Mouse (Mus musculus) lung, embryonic 16.5 days (tissue): ENCODE data around the gene Emg1. TPM values are rescaled to one million over a fixed set of nuclear protein-coding genes. Genes with fewer than 3 reads are reported as not detected.

Experiments used
- ATAC-seq: fragments of 200-750 bp; cut with Nextera tagmentation; 2 replicates; pipeline ENCODE4 v1.8.0; 2017; ENCODE audit warnings: low read depth, mild to moderate bottlenecking, moderate library complexity
- H3K27ac ChIP-seq: fragments of 300-500 bp; sonication (generic); 2 replicates; pipeline ENCODE4 v1.5.1; 2014; ENCODE audit warnings: mild to moderate bottlenecking, control low read depth, low read length
- H3K27me3 ChIP-seq: fragments of 300-500 bp; sonication (generic); 2 replicates; pipeline ENCODE4 v1.6.1; 2014; ENCODE audit warnings: low read depth, low read length, mixed read lengths; ENCODE audit not compliant: control insufficient read depth, insufficient read depth
- H3K36me3 ChIP-seq: fragments of 300-500 bp; sonication (generic); 2 replicates; pipeline ENCODE4 v1.6.1; 2014; ENCODE audit warnings: low read length; ENCODE audit not compliant: control insufficient read depth, insufficient read depth
- H3K4me1 ChIP-seq: fragments of 300-500 bp; sonication (generic); replicated peaks from 2 replicates; pipeline ENCODE4 v1.6.1; 2014; ENCODE audit warnings: low read length, mixed read lengths; ENCODE audit not compliant: control insufficient read depth, insufficient read depth
- H3K4me2 ChIP-seq: fragments of 300-500 bp; sonication (generic); 2 replicates; pipeline ENCODE4 v1.6.1; 2014; ENCODE audit warnings: low read depth, low read length, control low read depth
- H3K4me3 ChIP-seq: fragments of 300-500 bp; sonication (generic); 2 replicates; pipeline ENCODE4 v1.5.1; 2014; ENCODE audit warnings: mild to moderate bottlenecking, low read length, control low read depth
- H3K9ac ChIP-seq: fragments of 300-500 bp; sonication (generic); 2 replicates; pipeline ENCODE4 v1.6.1; 2014; ENCODE audit warnings: low read length, control low read depth
- H3K9me3 ChIP-seq: fragments of 300-500 bp; sonication (generic); 2 replicates; pipeline ENCODE4 v1.6.1; 2016; ENCODE audit warnings: low read length; ENCODE audit not compliant: control insufficient read depth
- WGBS: fragments of 180-500 bp; shearing (Covaris S2); extraction: QIAGEN DNeasy Blood & Tissue Kit; methylation state at CpG from one replicate; pipeline ENCODE4 v1.1.7; 2014; 5-methylcytosine and 5-hydroxymethylcytosine counted together
- polyA plus RNA-seq: library from polyadenylated mRNA; unstranded; fragments of >200 nt; fragmentation: Nextera tagmentation; extraction: Ambion mirVana; gene quantifications from 2 replicates; pipeline ENCODE4 v1.2.1, GENCODE M21; 2015

The Emg1 gene
- polyA plus RNA-seq, 1 experiment from 2014 or later = 192 TPM

DNA sequence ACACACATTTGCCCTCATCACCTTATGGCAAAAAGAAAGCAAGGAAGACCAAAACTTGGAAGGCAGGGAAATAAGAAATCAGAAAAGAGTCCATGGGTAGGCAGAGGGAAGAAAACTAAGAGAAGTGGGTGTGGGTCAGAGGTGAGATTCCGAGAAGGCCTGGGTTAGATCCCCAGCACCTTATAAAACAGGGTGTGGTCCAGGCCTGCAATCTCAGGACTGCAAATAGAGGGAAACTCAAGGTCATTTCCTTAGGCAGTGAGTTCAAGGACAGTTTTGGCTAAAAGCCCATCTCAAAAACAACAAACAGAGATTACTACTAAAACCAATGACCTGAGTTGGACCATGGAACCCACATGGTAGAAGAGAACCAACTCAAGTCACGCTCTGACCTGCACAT lies 41.9 kb upstream of the Emg1 start:
- Histone ChIP-seq H3K4me3 (no peak overlapping the region), H3K27me3 (no peaks in the 10 kb centered on the region), H3K36me3 (peaks cover 4% of the 10 kb centered on the region; the same call in 1 of the 2 replicates), H3K9me3 (no peaks in the 10 kb centered on the region), H3K4me1 (peaks cover 35% of the 10 kb centered on the region), H3K27ac (no peak overlapping the region), H3K4me2 (no peak overlapping the region), H3K9ac (no peak overlapping the region)
- 66% methylated on average over 2 of the region's 2 CpGs for WGBS
- no peak for ATAC-seq

DNA sequence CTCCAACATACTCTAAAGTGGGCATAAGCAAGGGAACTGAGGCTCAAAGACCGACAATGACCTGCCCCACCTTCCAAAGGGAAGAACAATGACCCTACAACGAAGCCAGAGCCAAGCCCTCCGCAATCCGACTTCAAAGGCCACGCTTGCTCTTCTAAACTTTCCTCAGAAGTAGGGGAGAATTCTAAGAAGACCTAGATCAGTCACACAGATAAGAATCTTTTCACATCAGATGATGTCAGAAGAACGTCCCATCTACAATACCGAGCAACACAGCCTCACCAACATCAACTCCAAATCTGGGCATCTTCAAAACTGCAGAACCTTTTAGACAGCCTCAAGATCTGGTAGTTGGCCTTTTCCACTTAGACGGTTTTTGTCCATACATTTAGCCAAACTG lies 38.4 kb upstream of the Emg1 start:
- H3K27ac ChIP-seq = no peak overlapping the region
- H3K9ac ChIP-seq = no peak overlapping the region
- no peak overlapping the region for H3K4me3 ChIP-seq
- no peaks in the 10 kb centered on the region for H3K27me3 ChIP-seq
- no peaks in the 10 kb centered on the region for H3K9me3 ChIP-seq
- peaks cover 14% of the 10 kb centered on the region for H3K36me3 ChIP-seq
- ATAC-seq = no peak
- whole genome bisulfite sequencing = 74% methylated on average over 8 of the region's 8 CpGs
- H3K4me1 ChIP-seq = peaks cover 28% of the 10 kb centered on the region
- H3K4me2 ChIP-seq = no peak overlapping the region

DNA sequence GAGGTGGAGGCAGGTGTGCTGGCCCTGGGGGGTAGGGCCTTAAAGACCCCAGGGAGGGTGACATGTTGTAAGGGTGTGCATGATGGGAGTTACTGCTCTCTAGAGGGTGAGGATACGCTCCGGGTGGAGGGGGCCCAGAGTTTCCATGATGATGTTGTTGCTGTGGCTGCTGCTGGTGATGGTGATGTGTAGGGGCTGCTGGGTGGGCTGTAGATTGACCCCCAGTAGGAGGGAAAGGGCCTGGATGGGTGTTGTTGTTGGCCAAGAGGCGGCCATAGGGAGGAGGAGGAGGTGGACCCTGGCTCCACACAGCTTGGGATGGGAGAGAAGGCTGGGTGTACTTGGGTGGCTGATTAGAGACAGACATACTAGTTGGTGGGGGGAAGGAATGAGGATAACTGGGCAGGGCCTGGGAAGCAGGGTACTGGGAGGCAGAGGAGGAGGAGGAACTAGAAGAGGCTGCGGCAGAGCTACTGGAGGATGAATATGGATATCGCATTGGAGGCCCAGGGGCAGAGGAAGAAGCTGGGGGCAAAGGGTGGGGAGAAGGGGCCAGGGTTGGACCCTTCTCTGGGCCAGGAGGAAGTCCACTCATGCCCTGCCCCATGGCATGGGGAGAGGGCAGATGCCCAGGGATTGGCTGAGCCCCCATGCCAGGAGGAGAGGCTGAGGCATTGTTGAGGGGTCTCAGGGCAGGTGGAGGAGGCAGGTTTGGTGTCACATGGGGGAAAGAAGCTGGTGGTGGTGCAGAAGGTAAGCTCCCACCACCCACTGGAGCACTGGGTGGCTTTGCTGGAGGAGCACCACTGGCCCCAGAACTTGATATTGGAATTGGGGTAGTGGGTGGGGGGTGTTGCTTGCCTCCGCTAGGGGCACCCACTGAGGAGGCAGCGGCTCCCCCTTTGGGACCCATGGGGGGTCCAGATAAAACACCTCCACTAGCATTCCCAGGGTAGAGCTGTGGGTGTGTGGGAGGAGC lies 35.0 kb upstream of the Emg1 start:
- Histone ChIP-seq H3K4me2 (peak overlapping the region; percentile 97; the same call in 1 of the 2 replicates), H3K4me3 (no peak overlapping the region; the same call in 1 of the 2 replicates), H3K27ac (no peak overlapping the region), H3K9me3 (no peaks in the 10 kb centered on the region), H3K9ac (no peak overlapping the region; the same call in 1 of the 2 replicates), H3K4me1 (peaks cover 17% of the 10 kb centered on the region), H3K36me3 (peaks cover 32% of the 10 kb centered on the region), H3K27me3 (no peaks in the 10 kb centered on the region)
- WGBS = 83% methylated on average over 7 of the region's 7 CpGs
- ATAC-seq = no peak

DNA sequence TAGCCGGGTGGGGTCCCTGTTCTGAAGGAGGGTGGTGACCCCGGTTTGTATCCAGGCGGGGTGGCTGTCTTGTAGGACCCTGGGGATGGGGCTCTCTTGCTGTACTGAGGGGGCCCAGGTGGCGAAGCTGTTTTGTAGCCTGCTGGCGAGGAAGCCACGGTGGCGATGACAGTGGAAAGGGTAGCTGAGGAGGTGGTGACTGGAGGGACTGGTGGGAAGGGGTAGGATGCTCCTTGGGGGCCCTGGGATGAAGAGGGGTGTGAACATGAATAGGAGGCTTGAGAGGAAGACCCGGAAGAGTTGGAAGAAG lies 34.3 kb upstream of the Emg1 start:
- Histone ChIP-seq H3K9ac (peak overlapping the region; percentile 84), H3K4me2 (peak overlapping the region; percentile 97), H3K27ac (peak overlapping the region; percentile 81), H3K4me1 (peaks cover 23% of the 10 kb centered on the region), H3K27me3 (no peaks in the 10 kb centered on the region), H3K9me3 (no peaks in the 10 kb centered on the region), H3K36me3 (peaks cover 32% of the 10 kb centered on the region), H3K4me3 (peak overlapping the region; percentile 58)
- ATAC-seq = peak; percentile 4; the same call in 1 of the 2 replicates
- WGBS = 25% methylated on average over 8 of the region's 8 CpGs

DNA sequence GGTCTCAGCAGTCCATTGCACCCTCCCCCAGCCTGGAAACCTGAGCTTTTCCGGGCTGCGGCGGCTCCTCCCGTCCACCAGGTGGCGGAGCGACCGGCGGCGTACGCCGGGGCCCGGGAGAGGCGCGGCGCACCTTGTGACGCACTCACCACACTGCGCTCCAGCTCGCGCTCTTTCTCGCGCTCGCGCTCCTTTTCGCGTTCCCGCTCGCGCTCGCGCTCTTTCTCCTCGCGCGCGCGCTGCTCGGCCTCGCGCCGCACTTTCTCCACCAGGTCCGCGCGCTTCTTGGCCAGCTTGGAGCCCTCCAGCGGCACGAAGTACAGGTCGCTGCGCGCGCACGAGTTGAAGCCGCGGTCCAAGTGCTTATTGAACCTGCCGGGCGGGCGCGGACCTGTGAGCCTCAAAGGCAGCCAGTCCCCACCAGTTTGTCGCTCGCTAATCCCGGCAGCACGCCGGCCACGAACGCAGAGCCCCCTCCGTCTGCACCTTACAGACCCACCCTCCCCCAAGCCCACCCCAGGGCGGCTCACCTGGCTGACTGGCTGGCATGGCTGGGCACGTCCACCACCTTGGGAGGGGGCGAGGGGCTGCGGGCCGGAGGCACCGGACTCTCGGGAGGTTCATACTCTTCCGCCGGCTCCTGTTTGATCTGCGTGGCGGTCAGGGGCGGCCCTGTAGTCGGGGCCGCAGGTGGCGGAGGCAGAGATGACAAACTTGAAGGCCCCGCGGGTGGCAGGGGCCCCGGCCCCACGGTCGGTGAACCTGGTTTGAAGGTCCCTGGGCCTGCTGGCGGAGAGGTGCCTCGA lies 33.7 kb upstream of the Emg1 start:
- peaks cover 32% of the 10 kb centered on the region for H3K36me3 ChIP-seq
- H3K27me3 ChIP-seq = no peaks in the 10 kb centered on the region
- WGBS = 2% methylated on average over 85 of the region's 85 CpGs
- H3K27ac ChIP-seq = peak overlapping the region; percentile 81
- peak; percentile 77 for ATAC-seq
- H3K4me1 ChIP-seq = peaks cover 23% of the 10 kb centered on the region
- peak overlapping the region; percentile 84 for H3K9ac ChIP-seq
- H3K4me3 ChIP-seq = peak overlapping the region; percentile 58
- H3K9me3 ChIP-seq = no peaks in the 10 kb centered on the region
- peak overlapping the region; percentile 97 for H3K4me2 ChIP-seq

DNA sequence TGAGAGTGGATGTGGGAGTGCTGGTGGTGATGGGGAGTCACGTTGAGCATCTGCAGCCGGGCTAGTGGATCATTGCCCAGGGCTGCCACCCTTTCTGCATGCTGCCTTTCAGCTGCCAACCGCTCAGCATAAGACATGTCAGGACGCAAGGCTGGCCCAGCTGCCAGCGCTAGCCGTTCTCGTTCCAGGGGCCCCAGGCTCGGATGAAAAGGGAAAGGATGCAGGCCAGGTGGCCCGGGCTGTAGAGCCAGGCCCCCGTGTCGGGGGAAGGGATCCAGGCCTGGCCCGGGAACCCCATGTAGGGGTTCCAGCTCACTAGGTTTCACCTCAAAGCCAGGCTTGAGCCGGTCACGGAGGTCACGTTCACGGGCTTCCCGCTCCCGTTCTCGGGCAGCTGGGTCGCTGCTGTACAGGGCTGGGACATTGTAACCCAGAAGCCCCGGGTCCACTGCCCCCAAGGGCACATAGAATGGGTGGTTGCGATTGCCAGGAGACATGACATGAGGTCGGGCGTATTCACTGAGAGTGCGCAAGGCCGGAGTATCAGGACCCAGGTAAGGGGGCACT lies 32.9 kb upstream of the Emg1 start:
- peaks cover 32% of the 10 kb centered on the region for H3K36me3 ChIP-seq
- H3K9ac ChIP-seq = peak overlapping the region; percentile 84
- H3K4me2 ChIP-seq = peak overlapping the region; percentile 97
- no peaks in the 10 kb centered on the region for H3K27me3 ChIP-seq
- no peak for ATAC-seq
- 74% methylated on average over 26 of the region's 26 CpGs for WGBS
- H3K4me3 ChIP-seq = peak overlapping the region; percentile 58
- peaks cover 26% of the 10 kb centered on the region for H3K4me1 ChIP-seq
- H3K9me3 ChIP-seq = no peaks in the 10 kb centered on the region
- H3K27ac ChIP-seq = peak overlapping the region; percentile 58

DNA sequence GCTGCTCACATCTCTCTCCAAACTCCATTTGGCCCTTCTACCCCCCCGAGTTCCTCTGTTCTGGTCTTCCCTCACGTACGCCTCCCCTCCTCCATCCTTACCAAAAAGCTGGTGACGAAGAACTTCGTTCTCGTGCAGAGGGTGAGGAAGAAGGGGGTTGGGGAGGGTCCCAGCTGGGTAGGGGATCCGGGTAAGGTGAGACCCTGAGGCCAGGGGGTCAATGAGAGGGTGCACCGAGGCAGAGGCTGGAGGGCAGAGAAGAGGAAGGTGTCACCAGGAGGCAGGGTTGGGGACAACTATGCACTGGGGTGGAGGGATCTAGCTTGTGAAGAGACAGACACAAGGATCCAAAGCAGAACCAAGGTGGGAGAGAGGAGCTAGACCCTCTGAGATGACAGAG lies 31.7 kb upstream of the Emg1 start:
- Histone ChIP-seq H3K9ac (no peak overlapping the region), H3K27me3 (no peaks in the 10 kb centered on the region), H3K9me3 (no peaks in the 10 kb centered on the region), H3K4me1 (peaks cover 34% of the 10 kb centered on the region), H3K36me3 (peaks cover 26% of the 10 kb centered on the region), H3K27ac (no peak overlapping the region), H3K4me3 (no peak overlapping the region), H3K4me2 (no peak overlapping the region)
- no peak for ATAC-seq
- WGBS = 82% methylated on average over 8 of the region's 8 CpGs

DNA sequence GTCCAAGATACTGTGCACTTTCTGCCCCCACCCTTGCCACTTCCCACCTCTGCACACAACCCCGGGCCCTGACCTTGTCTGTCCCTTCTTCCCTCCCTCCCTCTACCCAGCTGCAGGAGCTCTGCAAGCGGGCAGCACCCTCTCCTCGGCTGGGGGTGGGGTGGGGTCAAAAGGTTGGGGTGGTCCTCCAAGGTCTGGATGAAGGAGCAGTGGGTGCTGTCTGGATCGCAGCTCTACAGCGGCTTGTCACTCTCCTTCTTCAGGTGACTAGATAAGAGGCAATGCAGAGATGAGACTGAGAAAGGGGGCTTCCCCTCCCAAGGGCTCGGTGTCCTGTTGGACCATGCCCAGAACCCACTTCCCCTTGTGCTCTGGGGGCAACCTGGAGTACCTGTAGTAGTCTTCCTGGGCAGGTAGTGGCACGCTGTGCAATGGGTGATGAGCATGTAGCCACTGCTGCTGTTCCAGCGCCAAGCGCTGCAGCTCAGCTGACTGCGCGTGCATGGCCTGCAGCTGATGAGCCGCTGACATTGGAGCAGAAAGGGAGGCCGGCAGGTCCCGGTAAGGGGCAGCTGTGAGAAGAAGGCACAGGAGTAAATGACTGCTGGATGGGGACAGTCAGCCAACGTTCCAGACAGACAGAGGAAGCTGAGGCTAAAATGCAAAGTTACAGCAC lies 31.0 kb upstream of the Emg1 start:
- Histone ChIP-seq H3K36me3 (peaks cover 22% of the 10 kb centered on the region), H3K27me3 (no peaks in the 10 kb centered on the region), H3K9me3 (no peaks in the 10 kb centered on the region), H3K4me2 (no peak overlapping the region), H3K4me1 (peaks cover 36% of the 10 kb centered on the region), H3K9ac (0 out of 2 replicates have a peak overlapping the region, but pooled peaks have one; percentile 2), H3K4me3 (no peak overlapping the region), H3K27ac (no peak overlapping the region)
- ATAC-seq = no peak
- 85% methylated on average over 15 of the region's 15 CpGs for WGBS
